Mouse (Mus musculus): ENCODE data around the gene Gse1. TPM values are rescaled to one million over a fixed set of nuclear protein-coding genes. Genes with fewer than 3 reads are reported as not detected.

Gene Gse1
- polyA plus RNA-seq, 1 experiment = 52.4 TPM

- WGBS = 24% methylated on average over 17 of the region's 17 CpGs
- Histone ChIP-seq H3K4me1 (ENCODE audit: control insufficient read depth, insufficient read depth, low read length) (peaks cover 40% of the 10 kb centered on the region), H3K27me3 (ENCODE audit: control insufficient read depth, insufficient read depth, low read length) (no peaks in the 10 kb centered on the region), H3K27ac (ENCODE audit: insufficient read depth, low read length) (no peak overlapping the region), H3K4me3 (replicated peaks; ENCODE audit: insufficient read depth, low read depth, low read length) (no peak overlapping the region)
- no peak for TF ChIP-seq POLR2A (IDR thresholded peaks at IDR 0.05; ENCODE audit: borderline replicate concordance, insufficient read depth, low read length)
- TF ChIP-seq CTCF (IDR thresholded peaks at IDR 0.05; ENCODE audit: borderline replicate concordance, insufficient read depth, low read depth, low read length) = peak; percentile 28; the same call in 1 of the 2 replicates
- peak; percentile 63 to 65 for DNase-seq
Observed at GRCm38 (mm10) chr8:120577821-120578220, 349.6 kb downstream of the Gse1 start.

GRCm38 (mm10) chr8:120580336-120581000 is 352.2 kb downstream of the Gse1 start:
- WGBS = 87% methylated on average over 8 of the region's 8 CpGs
- no peak for DNase-seq

GRCm38 (mm10) chr8:120581329-120581728 is 353.1 kb downstream of the Gse1 start:
- DNase-seq = no peak
- WGBS = 70% methylated on average over 12 of the region's 12 CpGs
- H3K4me1 ChIP-seq (ENCODE audit: control insufficient read depth, insufficient read depth, low read length) = peaks cover 26% of the 10 kb centered on the region
- no peak overlapping the region for H3K4me3 ChIP-seq (replicated peaks; ENCODE audit: insufficient read depth, low read depth, low read length)
- TF ChIP-seq CTCF (IDR thresholded peaks at IDR 0.05; ENCODE audit: borderline replicate concordance, insufficient read depth, low read depth, low read length) (no peak), POLR2A (IDR thresholded peaks at IDR 0.05; ENCODE audit: borderline replicate concordance, insufficient read depth, low read length) (no peak)
- H3K27ac ChIP-seq (ENCODE audit: insufficient read depth, low read length) = no peak overlapping the region
- H3K27me3 ChIP-seq (ENCODE audit: control insufficient read depth, insufficient read depth, low read length) = no peaks in the 10 kb centered on the region

More at GRCm38 (mm10) chr8:120580336-120581000, 352.2 kb downstream of the Gse1 start:
- TF ChIP-seq POLR2A (IDR thresholded peaks at IDR 0.05; ENCODE audit: borderline replicate concordance, insufficient read depth, low read length) = no peak
- no peak for TF ChIP-seq CTCF (IDR thresholded peaks at IDR 0.05; ENCODE audit: borderline replicate concordance, insufficient read depth, low read depth, low read length)
- Histone ChIP-seq H3K27ac (ENCODE audit: insufficient read depth, low read length) (no peak overlapping the region), H3K4me3 (replicated peaks; ENCODE audit: insufficient read depth, low read depth, low read length) (no peak overlapping the region), H3K4me1 (ENCODE audit: control insufficient read depth, insufficient read depth, low read length) (peaks cover 26% of the 10 kb centered on the region), H3K27me3 (ENCODE audit: control insufficient read depth, insufficient read depth, low read length) (no peaks in the 10 kb centered on the region)

- WGBS = 20% methylated on average over 8 of the region's 8 CpGs
- Histone ChIP-seq H3K27ac (ENCODE audit: insufficient read depth, low read length) (no peak overlapping the region), H3K4me1 (ENCODE audit: control insufficient read depth, insufficient read depth, low read length) (peaks cover 26% of the 10 kb centered on the region), H3K27me3 (ENCODE audit: control insufficient read depth, insufficient read depth, low read length) (no peaks in the 10 kb centered on the region), H3K4me3 (replicated peaks; ENCODE audit: insufficient read depth, low read depth, low read length) (no peak overlapping the region)
- no peak for TF ChIP-seq POLR2A (IDR thresholded peaks at IDR 0.05; ENCODE audit: borderline replicate concordance, insufficient read depth, low read length)
- peak in 1 of 2 experiments; percentile 31 for DNase-seq
Observed at GRCm38 (mm10) chr8:120581811-120582210, 353.6 kb downstream of the Gse1 start.

GRCm38 (mm10) chr8:120585521-120585920 is 357.3 kb downstream of the Gse1 start:
- DNase-seq = no peak
- Histone ChIP-seq H3K27me3 (ENCODE audit: control insufficient read depth, insufficient read depth, low read length) (no peaks in the 10 kb centered on the region), H3K4me3 (replicated peaks; ENCODE audit: insufficient read depth, low read depth, low read length) (no peak overlapping the region), H3K27ac (ENCODE audit: insufficient read depth, low read length) (no peak overlapping the region), H3K4me1 (ENCODE audit: control insufficient read depth, insufficient read depth, low read length) (peaks cover 11% of the 10 kb centered on the region)
- no peak for TF ChIP-seq CTCF (IDR thresholded peaks at IDR 0.05; ENCODE audit: borderline replicate concordance, insufficient read depth, low read depth, low read length)
- TF ChIP-seq POLR2A (IDR thresholded peaks at IDR 0.05; ENCODE audit: borderline replicate concordance, insufficient read depth, low read length) = no peak
- WGBS = 79% methylated on average over 10 of the region's 10 CpGs

- Histone ChIP-seq H3K27me3 (ENCODE audit: control insufficient read depth, insufficient read depth, low read length) (no peaks in the 10 kb centered on the region), H3K4me1 (ENCODE audit: control insufficient read depth, insufficient read depth, low read length) (peaks cover 7% of the 10 kb centered on the region), H3K27ac (ENCODE audit: insufficient read depth, low read length) (no peak within 1 kb of the TSS), H3K4me3 (replicated peaks; ENCODE audit: insufficient read depth, low read depth, low read length) (peak within 1 kb of the TSS; percentile 62)
- no peak for TF ChIP-seq POLR2A (IDR thresholded peaks at IDR 0.05; ENCODE audit: borderline replicate concordance, insufficient read depth, low read length)
- no peak for TF ChIP-seq CTCF (IDR thresholded peaks at IDR 0.05; ENCODE audit: borderline replicate concordance, insufficient read depth, low read depth, low read length)
- DNase-seq = peak; percentile 99 to 100
- WGBS = 1% methylated on average over 67 of the region's 67 CpGs
Observed at GRCm38 (mm10) chr8:120588908-120589771, 360.9 kb downstream of the Gse1 start, which contains the start of gene Gins2. TSS of gene Gins2 (minus strand) at chr8:120589304.

- H3K27me3 ChIP-seq (ENCODE audit: control insufficient read depth, insufficient read depth, low read length) = no peaks in the 10 kb centered on the region
- no peak overlapping the region for H3K27ac ChIP-seq (ENCODE audit: insufficient read depth, low read length)
- 60% methylated on average over 2 of the region's 2 CpGs for WGBS
- H3K4me1 ChIP-seq (ENCODE audit: control insufficient read depth, insufficient read depth, low read length) = peaks cover 7% of the 10 kb centered on the region
- no peak for DNase-seq
- no peak overlapping the region for H3K4me3 ChIP-seq (replicated peaks; ENCODE audit: insufficient read depth, low read depth, low read length)
- no peak for TF ChIP-seq POLR2A (IDR thresholded peaks at IDR 0.05; ENCODE audit: borderline replicate concordance, insufficient read depth, low read length)
- TF ChIP-seq CTCF (IDR thresholded peaks at IDR 0.05; ENCODE audit: borderline replicate concordance, insufficient read depth, low read depth, low read length) = no peak
Observed at GRCm38 (mm10) chr8:120589921-120590320, 361.7 kb downstream of the Gse1 start.

All from cerebellum, adult 2 months (tissue).